Mouse (Mus musculus) liver, postnatal 0 days (tissue): ENCODE measurements around the gene 4833427G06Rik. TPM values are rescaled to one million over a fixed set of nuclear protein-coding genes. Genes with fewer than 3 reads are reported as not detected.
"Not testable (repeated sequence)": the region's sequence is repeated elsewhere in the genome, so short reads cannot be mapped to it uniquely, and the experiment has no call there.

Experiments used
- ATAC-seq: fragments of 200-750 bp; cut with Nextera tagmentation; 2 replicates; pipeline ENCODE4 v1.8.0; 2017; ENCODE audit warnings: mild to moderate bottlenecking, moderate library complexity
- DNase-seq: peaks from one replicate; pipeline ENCODE4 v3.0.0-alpha.2; 2016
- H3K27ac ChIP-seq: fragments of 300-500 bp; sonication (generic); 2 replicates; pipeline ENCODE4 v1.5.1; 2014; ENCODE audit warnings: antibody characterized with exemption, moderate library complexity, mild to moderate bottlenecking, low read depth
- H3K27me3 ChIP-seq: fragments of 300-500 bp; sonication (generic); 2 replicates; pipeline ENCODE4 v1.6.1; 2014; ENCODE audit warnings: low read length, control low read depth, mixed read lengths; ENCODE audit not compliant: insufficient read depth
- H3K36me3 ChIP-seq: fragments of 300-500 bp; sonication (generic); replicated peaks from 2 replicates; pipeline ENCODE4 v1.6.1; 2014; ENCODE audit warnings: mild to moderate bottlenecking, control low read depth, low read length, moderate library complexity, mixed read lengths; ENCODE audit not compliant: insufficient read depth
- H3K4me1 ChIP-seq: fragments of 300-500 bp; sonication (generic); 2 replicates; pipeline ENCODE4 v1.6.1; 2014; ENCODE audit warnings: antibody characterized with exemption, mild to moderate bottlenecking, control low read depth; ENCODE audit not compliant: insufficient read depth
- H3K4me2 ChIP-seq: fragments of 300-500 bp; sonication (generic); 2 replicates; pipeline ENCODE4 v1.6.1; 2014; ENCODE audit warnings: low read depth, mild to moderate bottlenecking, low read length, moderate library complexity, mixed read lengths
- H3K4me3 ChIP-seq: fragments of 300-500 bp; sonication (generic); 2 replicates; pipeline ENCODE4 v1.5.1; 2014; ENCODE audit warnings: low read depth, low read length
- H3K9ac ChIP-seq: fragments of 300-500 bp; sonication (generic); replicated peaks from 2 replicates; pipeline ENCODE4 v1.6.1; 2014; ENCODE audit warnings: mild to moderate bottlenecking, moderate library complexity
- H3K9me3 ChIP-seq: fragments of 300-500 bp; sonication (generic); 2 replicates; pipeline ENCODE4 v1.6.1; 2016; ENCODE audit warnings: mild to moderate bottlenecking, control low read depth, low read length, mixed read lengths
- CTCF ChIP-seq: sonication (generic); IDR thresholded peaks from 2 replicates; pipeline ENCODE4 v1.5.1; 2016; ENCODE audit warnings: antibody characterized with exemption, low read depth
- EP300 ChIP-seq: IDR thresholded peaks from 2 replicates; pipeline ENCODE4 v1.6.1; 2016; ENCODE audit warnings: antibody characterized with exemption, low read depth, mild to moderate bottlenecking
- WGBS: fragments of 180-500 bp; shearing (Covaris S2); extraction: QIAGEN DNeasy Blood & Tissue Kit; methylation state at CpG from one replicate; pipeline ENCODE4 v1.1.7; 2014; ENCODE audit not compliant: insufficient replicate concordance; 5-methylcytosine and 5-hydroxymethylcytosine counted together
- polyA plus RNA-seq: library from polyadenylated mRNA; unstranded; fragments of >200 nt; fragmentation: Nextera tagmentation; extraction: Ambion mirVana; gene quantifications from 2 replicates; pipeline ENCODE4 v1.2.1, GENCODE M21; 2015

The 4833427G06Rik gene
- polyA plus RNA-seq, result not detected in 2 replicates

GRCm38 (mm10) chr9:51101756-51102425 lies at the start of gene 4833427G06Rik:
TSS of gene 4833427G06Rik (minus strand) at chr9:51102078.
- no peak for ATAC-seq

GRCm38 (mm10) chr9:51147294-51147693 lies 45.4 kb upstream of the 4833427G06Rik start:
- TF ChIP-seq CTCF (no peak), EP300 (no peak)
- DNase-seq (no peak), ATAC-seq (no peak)
- peaks cover 4% of the 10 kb centered on the region; the same call in 1 of the 2 replicates for H3K27me3 ChIP-seq
- no peak overlapping the region for H3K4me3 ChIP-seq
- H3K9ac ChIP-seq, result no peak overlapping the region
- H3K4me2 ChIP-seq, result no peak overlapping the region
- no peaks in the 10 kb centered on the region for H3K36me3 ChIP-seq
- 73% methylated on average over 5 of the region's 5 CpGs for WGBS
- no peaks in the 10 kb centered on the region for H3K4me1 ChIP-seq
- no peak overlapping the region for H3K27ac ChIP-seq
- H3K9me3 ChIP-seq, result no peaks in the 10 kb centered on the region

More at GRCm38 (mm10) chr9:51101756-51102425, at the start of gene 4833427G06Rik:
- Histone ChIP-seq H3K27ac (no peak within 1 kb of the TSS), H3K36me3 (no peaks in the 10 kb centered on the region), H3K9ac (no peak within 1 kb of the TSS), H3K4me2 (peak within 1 kb of the TSS; percentile 43), H3K9me3 (no peaks in the 10 kb centered on the region), H3K4me3 (0 out of 2 replicates have a peak within 1 kb of the TSS, but pooled peaks have one; percentile 8), H3K4me1 (peaks cover 11% of the 10 kb centered on the region), H3K27me3 (peaks cover 35% of the 10 kb centered on the region)
- DNase-seq, result peak; percentile 66
- TF ChIP-seq CTCF (no peak), EP300 (no peak)
- WGBS, result 10% methylated on average over 27 of the region's 27 CpGs

GRCm38 (mm10) chr9:51146496-51146895 lies 44.6 kb upstream of the 4833427G06Rik start:
- H3K4me3 ChIP-seq, result no peak overlapping the region
- WGBS, result 80% methylated on average over 4 of the region's 4 CpGs
- ATAC-seq (no peak), DNase-seq (no peak)
- no peak overlapping the region for H3K9ac ChIP-seq
- no peak overlapping the region for H3K4me2 ChIP-seq
- TF ChIP-seq EP300 (no peak), CTCF (no peak)
- no peak overlapping the region for H3K27ac ChIP-seq
- no peaks in the 10 kb centered on the region for H3K27me3 ChIP-seq
- no peaks in the 10 kb centered on the region for H3K36me3 ChIP-seq
- H3K4me1 ChIP-seq, result no peaks in the 10 kb centered on the region
- H3K9me3 ChIP-seq, result no peaks in the 10 kb centered on the region

GRCm38 (mm10) chr9:51144218-51144617 lies 42.3 kb upstream of the 4833427G06Rik start:
- H3K27me3 ChIP-seq, result no peaks in the 10 kb centered on the region
- no peak for ATAC-seq
- 69% methylated on average over 6 of the region's 6 CpGs for WGBS
- H3K4me3 ChIP-seq, result no peak overlapping the region
- H3K4me2 ChIP-seq, result no peak overlapping the region
- DNase-seq, result no peak
- H3K9me3 ChIP-seq, result no peaks in the 10 kb centered on the region
- H3K9ac ChIP-seq, result no peak overlapping the region
- H3K27ac ChIP-seq, result no peak overlapping the region
- no peaks in the 10 kb centered on the region for H3K4me1 ChIP-seq
- TF ChIP-seq EP300 (no peak), CTCF (peak; percentile 9; the same call in 1 of the 2 replicates)
- no peaks in the 10 kb centered on the region for H3K36me3 ChIP-seq

GRCm38 (mm10) chr9:51143437-51143836 lies 41.6 kb upstream of the 4833427G06Rik start:
- no peak overlapping the region for H3K4me3 ChIP-seq
- no peak overlapping the region for H3K27ac ChIP-seq
- DNase-seq (no peak), ATAC-seq (no peak)
- TF ChIP-seq CTCF (no peak), EP300 (no peak)
- no peaks in the 10 kb centered on the region for H3K27me3 ChIP-seq
- H3K4me1 ChIP-seq, result no peaks in the 10 kb centered on the region
- H3K9me3 ChIP-seq, result no peaks in the 10 kb centered on the region
- no peaks in the 10 kb centered on the region for H3K36me3 ChIP-seq
- no peak overlapping the region for H3K9ac ChIP-seq
- 74% methylated on average over 1 of the region's 1 CpGs for WGBS
- H3K4me2 ChIP-seq, result no peak overlapping the region

GRCm38 (mm10) chr9:51140711-51141110 lies 38.8 kb upstream of the 4833427G06Rik start:
- H3K4me2 ChIP-seq, result no peak overlapping the region
- H3K27ac ChIP-seq, result no peak overlapping the region
- no peak overlapping the region for H3K9ac ChIP-seq
- no peak overlapping the region for H3K4me3 ChIP-seq
- DNase-seq, result no peak
- no peaks in the 10 kb centered on the region for H3K27me3 ChIP-seq
- TF ChIP-seq EP300 (no peak), CTCF (no peak)
- ATAC-seq, result no peak
- no peaks in the 10 kb centered on the region for H3K4me1 ChIP-seq
- H3K36me3 ChIP-seq, result no peaks in the 10 kb centered on the region
- WGBS, result 79% methylated on average over 3 of the region's 3 CpGs
- H3K9me3 ChIP-seq, result no peaks in the 10 kb centered on the region

DNA sequence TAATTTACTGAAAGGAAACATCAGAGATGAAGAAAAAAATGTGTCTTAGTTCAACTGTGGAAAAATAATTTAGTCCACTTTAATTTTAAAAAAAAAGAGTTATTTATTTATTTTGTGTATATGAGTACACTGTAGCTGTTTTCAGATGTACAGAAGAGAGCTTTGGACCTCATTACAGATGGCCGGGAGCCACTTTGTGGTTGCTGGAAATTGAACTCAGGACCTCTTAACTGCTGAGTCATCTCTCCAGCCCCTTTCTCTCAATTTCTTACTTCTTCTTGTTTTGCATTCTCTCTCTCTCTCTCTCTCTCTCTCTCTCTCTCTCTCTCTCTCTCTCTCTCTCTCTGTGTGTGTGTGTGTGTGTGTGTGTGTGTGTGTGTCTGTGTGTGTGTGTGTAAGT lies 37.5 kb upstream of the 4833427G06Rik start:
- DNase-seq, H3K9me3 ChIP-seq, H3K27me3 ChIP-seq, H3K36me3 ChIP-seq, H3K4me1 ChIP-seq, H3K9ac ChIP-seq, H3K4me2 ChIP-seq, H3K27ac ChIP-seq, H3K4me3 ChIP-seq, ATAC-seq: not testable (repeated sequence)
- 57% methylated on average over 1 of the region's 1 CpGs for WGBS
